Mouse (Mus musculus): ENCODE measurements around the gene Hist1h2ah. TPM values are rescaled to one million over a fixed set of nuclear protein-coding genes. Genes with fewer than 3 reads are reported as not detected.

The Hist1h2ah gene
- polyA plus RNA-seq, 1 experiment, result 89.8 TPM

- peaks cover 52% of the 10 kb centered on the region for H3K4me1 ChIP-seq
- no peaks in the 10 kb centered on the region for H3K9me3 ChIP-seq
- peaks cover 92% of the 10 kb centered on the region for H3K27me3 ChIP-seq (replicated peaks)
- H3K4me3 ChIP-seq (replicated peaks), result no peak within 1 kb of the TSS
- TF ChIP-seq FLI1 (IDR thresholded peaks at IDR 0.05; ENCODE audit: low read length), result no peak
- TF ChIP-seq GATA1 (IDR thresholded peaks at IDR 0.05; ENCODE audit: borderline replicate concordance, low read length), result no peak
- no peaks in the 10 kb centered on the region for H3K36me3 ChIP-seq (replicated peaks; ENCODE audit: low read length)
Measured at GRCm38 (mm10) chr13:22009642-22010041, 25.7 kb downstream of the Hist1h2ah start, which contains the start of gene Prss16. Gene Prss16, minus strand, starts transcription at chr13:22009742.

- TF ChIP-seq FLI1 (IDR thresholded peaks at IDR 0.05; ENCODE audit: low read length), result no peak
- TF ChIP-seq GATA1 (IDR thresholded peaks at IDR 0.05; ENCODE audit: borderline replicate concordance, low read length), result no peak
- peaks cover 52% of the 10 kb centered on the region for H3K4me1 ChIP-seq
- H3K4me3 ChIP-seq (replicated peaks), result no peak overlapping the region
- H3K27me3 ChIP-seq (replicated peaks), result peaks cover 90% of the 10 kb centered on the region
- H3K36me3 ChIP-seq (replicated peaks; ENCODE audit: low read length), result no peaks in the 10 kb centered on the region
- H3K9me3 ChIP-seq, result no peaks in the 10 kb centered on the region
Measured at GRCm38 (mm10) chr13:22008707-22009106, 26.7 kb downstream of the Hist1h2ah start.

DNA sequence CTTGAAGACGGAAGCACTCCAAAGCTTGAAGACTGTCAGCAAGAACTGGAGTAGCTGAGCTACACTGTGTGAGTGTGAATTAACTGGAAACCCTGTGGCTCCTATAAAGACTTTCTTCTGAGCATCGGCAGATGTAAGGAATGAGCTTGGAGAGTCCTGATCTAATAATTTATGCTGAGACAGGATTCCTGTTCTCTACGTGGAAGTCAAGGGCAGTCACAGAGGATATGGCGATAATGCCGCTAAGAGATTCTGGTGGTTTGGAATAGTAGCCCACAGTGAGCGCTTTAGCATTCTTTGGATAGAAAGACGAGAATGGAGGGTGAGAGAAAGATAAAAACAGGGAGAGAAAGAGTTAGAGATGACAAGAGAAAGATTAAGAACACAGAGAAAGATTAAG, 27.5 kb downstream of the Hist1h2ah start:
- no peaks in the 10 kb centered on the region for H3K9me3 ChIP-seq
- H3K36me3 ChIP-seq (replicated peaks; ENCODE audit: low read length), result no peaks in the 10 kb centered on the region
- H3K4me1 ChIP-seq, result peaks cover 57% of the 10 kb centered on the region
- TF ChIP-seq GATA1 (IDR thresholded peaks at IDR 0.05; ENCODE audit: borderline replicate concordance, low read length), result no peak
- TF ChIP-seq FLI1 (IDR thresholded peaks at IDR 0.05; ENCODE audit: low read length), result no peak
- peaks cover 85% of the 10 kb centered on the region for H3K27me3 ChIP-seq (replicated peaks)
- no peak overlapping the region for H3K4me3 ChIP-seq (replicated peaks)

DNA sequence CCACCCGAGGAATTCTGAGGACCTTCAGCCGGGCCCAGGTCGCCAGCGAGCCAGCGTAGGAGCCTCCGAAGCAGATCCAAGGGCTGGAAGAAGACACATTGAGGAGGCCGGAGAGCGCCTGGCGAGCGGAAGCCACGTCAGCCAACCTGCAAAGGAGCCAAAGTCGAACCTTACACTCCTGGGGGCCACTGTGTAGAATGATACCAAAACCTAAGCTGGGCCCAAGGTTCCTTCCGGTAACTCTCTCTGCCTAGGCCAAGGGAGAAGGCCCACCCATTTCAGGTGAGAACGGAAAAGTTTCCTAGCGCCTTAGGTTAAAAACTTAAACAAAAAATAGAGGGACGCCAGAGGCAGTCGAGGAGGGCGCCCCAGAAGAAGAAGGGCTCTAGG, 28.3 kb downstream of the Hist1h2ah start:
- Histone ChIP-seq H3K4me1 (peaks cover 65% of the 10 kb centered on the region), H3K36me3 (replicated peaks; ENCODE audit: low read length) (no peaks in the 10 kb centered on the region), H3K4me3 (replicated peaks) (peak overlapping the region; percentile 92), H3K27me3 (replicated peaks) (peaks cover 79% of the 10 kb centered on the region), H3K9me3 (no peaks in the 10 kb centered on the region)
- TF ChIP-seq GATA1 (IDR thresholded peaks at IDR 0.05; ENCODE audit: borderline replicate concordance, low read length) (no peak), FLI1 (IDR thresholded peaks at IDR 0.05; ENCODE audit: low read length) (no peak)

GRCm38 (mm10) chr13:22006334-22007120, 28.8 kb downstream of the Hist1h2ah start:
- H3K27me3 ChIP-seq (replicated peaks), result peaks cover 76% of the 10 kb centered on the region

GRCm38 (mm10) chr13:22005605-22006333, 29.6 kb downstream of the Hist1h2ah start:
- Histone ChIP-seq H3K9me3 (no peaks in the 10 kb centered on the region), H3K4me3 (replicated peaks) (peak overlapping the region; percentile 92), H3K36me3 (replicated peaks; ENCODE audit: low read length) (no peaks in the 10 kb centered on the region), H3K4me1 (peaks cover 78% of the 10 kb centered on the region), H3K27me3 (replicated peaks) (peaks cover 74% of the 10 kb centered on the region)
- no peak for TF ChIP-seq FLI1 (IDR thresholded peaks at IDR 0.05; ENCODE audit: low read length)
- no peak for TF ChIP-seq GATA1 (IDR thresholded peaks at IDR 0.05; ENCODE audit: borderline replicate concordance, low read length)

More at GRCm38 (mm10) chr13:22006334-22007120, 28.8 kb downstream of the Hist1h2ah start:
- Histone ChIP-seq H3K4me3 (replicated peaks) (peak overlapping the region; percentile 92), H3K4me1 (peaks cover 71% of the 10 kb centered on the region), H3K9me3 (no peaks in the 10 kb centered on the region), H3K36me3 (replicated peaks; ENCODE audit: low read length) (no peaks in the 10 kb centered on the region)
- TF ChIP-seq FLI1 (IDR thresholded peaks at IDR 0.05; ENCODE audit: low read length), result no peak
- no peak for TF ChIP-seq GATA1 (IDR thresholded peaks at IDR 0.05; ENCODE audit: borderline replicate concordance, low read length)

DNA sequence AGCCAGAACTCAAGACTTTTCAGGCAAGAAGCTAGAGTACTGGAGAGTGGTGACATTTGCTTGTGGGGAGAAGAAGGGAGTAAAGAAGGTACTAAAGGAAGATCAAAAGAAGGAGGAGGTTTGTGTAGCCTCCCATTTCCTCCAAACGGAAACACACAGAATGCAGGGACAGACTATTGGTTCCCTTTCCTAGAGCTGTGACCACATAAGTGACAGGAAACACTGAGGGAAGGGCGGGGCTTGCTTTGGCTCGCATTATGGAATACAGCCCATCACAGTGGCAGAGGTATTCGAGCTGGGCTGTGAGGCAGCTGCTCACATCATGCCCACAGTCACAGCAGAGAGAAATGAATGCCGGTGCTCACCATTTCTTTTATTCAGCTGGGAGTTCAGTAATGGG, 33.5 kb downstream of the Hist1h2ah start:
- peaks cover 76% of the 10 kb centered on the region for H3K4me1 ChIP-seq
- TF ChIP-seq FLI1 (IDR thresholded peaks at IDR 0.05; ENCODE audit: low read length), result no peak
- TF ChIP-seq GATA1 (IDR thresholded peaks at IDR 0.05; ENCODE audit: borderline replicate concordance, low read length), result no peak
- no peaks in the 10 kb centered on the region for H3K36me3 ChIP-seq (replicated peaks; ENCODE audit: low read length)
- no peaks in the 10 kb centered on the region for H3K9me3 ChIP-seq
- peaks cover 61% of the 10 kb centered on the region for H3K27me3 ChIP-seq (replicated peaks)
- H3K4me3 ChIP-seq (replicated peaks), result peak overlapping the region; percentile 87

GRCm38 (mm10) chr13:22001346-22001745, 34.0 kb downstream of the Hist1h2ah start:
- peak overlapping the region; percentile 87 for H3K4me3 ChIP-seq (replicated peaks)
- H3K27me3 ChIP-seq (replicated peaks), result peaks cover 60% of the 10 kb centered on the region

DNA sequence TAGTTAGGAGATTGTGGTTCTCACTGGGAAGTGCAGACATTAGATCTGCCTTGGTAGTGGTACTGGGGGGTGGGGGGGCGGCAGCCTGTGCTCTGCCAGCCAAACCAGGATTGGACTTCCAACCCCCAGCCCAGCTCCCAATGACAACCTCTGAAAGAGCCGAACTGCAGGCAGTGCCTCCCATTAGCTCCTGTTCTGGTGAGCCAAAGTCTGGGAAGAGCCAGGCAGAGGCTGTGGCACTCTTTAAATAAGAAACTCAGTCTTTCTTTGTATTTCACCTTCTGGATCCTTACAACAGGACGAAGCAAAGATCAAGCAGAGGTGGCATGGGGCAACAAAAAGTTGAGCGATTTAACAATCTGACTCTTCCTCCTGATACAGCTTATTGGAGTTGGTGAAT, 36.2 kb downstream of the Hist1h2ah start:
- Histone ChIP-seq H3K36me3 (replicated peaks; ENCODE audit: low read length) (no peaks in the 10 kb centered on the region), H3K4me3 (replicated peaks) (no peak overlapping the region), H3K27me3 (replicated peaks) (peaks cover 45% of the 10 kb centered on the region), H3K9me3 (no peaks in the 10 kb centered on the region), H3K4me1 (peaks cover 71% of the 10 kb centered on the region)
- TF ChIP-seq FLI1 (IDR thresholded peaks at IDR 0.05; ENCODE audit: low read length), result no peak
- no peak for TF ChIP-seq GATA1 (IDR thresholded peaks at IDR 0.05; ENCODE audit: borderline replicate concordance, low read length)

More at GRCm38 (mm10) chr13:22001346-22001745, 34.0 kb downstream of the Hist1h2ah start:
- Histone ChIP-seq H3K9me3 (no peaks in the 10 kb centered on the region), H3K4me1 (peaks cover 75% of the 10 kb centered on the region), H3K36me3 (replicated peaks; ENCODE audit: low read length) (no peaks in the 10 kb centered on the region)
- TF ChIP-seq GATA1 (IDR thresholded peaks at IDR 0.05; ENCODE audit: borderline replicate concordance, low read length) (no peak), FLI1 (IDR thresholded peaks at IDR 0.05; ENCODE audit: low read length) (no peak)

GRCm38 (mm10) chr13:21998412-21998811, 37.0 kb downstream of the Hist1h2ah start:
- no peak overlapping the region for H3K4me3 ChIP-seq (replicated peaks)
- H3K36me3 ChIP-seq (replicated peaks; ENCODE audit: low read length), result no peaks in the 10 kb centered on the region
- TF ChIP-seq GATA1 (IDR thresholded peaks at IDR 0.05; ENCODE audit: borderline replicate concordance, low read length), result no peak
- no peak for TF ChIP-seq FLI1 (IDR thresholded peaks at IDR 0.05; ENCODE audit: low read length)
- no peaks in the 10 kb centered on the region for H3K9me3 ChIP-seq
- H3K4me1 ChIP-seq, result peaks cover 66% of the 10 kb centered on the region
- peaks cover 45% of the 10 kb centered on the region for H3K27me3 ChIP-seq (replicated peaks)

Data from megakaryocyte, embryonic 14.5 days (primary cell).